Mouse (Mus musculus) Patski (cell line): ENCODE measurements around the gene Efcab9. TPM values are rescaled to one million over a fixed set of nuclear protein-coding genes. Genes with fewer than 3 reads are reported as not detected.

ENCODE experiments used
- ATAC-seq: fragments of 100-300 bp; one replicate; pipeline ENCODE4 v1.8.0; 2021
- CTCF ChIA-PET: fragments of 350-600 bp; sonication (Branson Sonifier 250); formaldehyde crosslinking; loops from one replicate; lab custom pipeline; 2022; ENCODE audit warnings: inconsistent platforms; lab: Charles Lee
- POLR2A ChIA-PET: fragments of 350-600 bp; sonication (Branson Sonifier 250); formaldehyde crosslinking; loops from one replicate; lab custom pipeline; 2022; ENCODE audit warnings: antibody characterized with exemption, inconsistent platforms; lab: Charles Lee
- DNase-seq: peaks from one replicate; pipeline ENCODE4 v3.0.0-alpha.2; 2011; ENCODE audit warnings: low read depth, low spot score
- H3K27me3 ChIP-seq: fragments of 371-371 bp; one replicate; pipeline ENCODE4 v1.5.1; 2021
- CTCF ChIP-seq: fragments of 100-300 bp; IDR thresholded peaks from one replicate; pipeline ENCODE4 v1.5.1; 2021
- in situ Hi-C: fragments of 300-500 bp; cut with MboI; formaldehyde crosslinking; loops from 3 replicates; pipeline ENCODE4 v1.11.1; 2018; ENCODE audit warnings: low pct_unique_long_range_greater_than_20kb, mixed read lengths
- polyA plus RNA-seq: library from polyadenylated mRNA; unstranded; gene quantifications from one replicate; pipeline ENCODE4 v1.2.3, GENCODE M21; 2021

Efcab9 gene
- polyA plus RNA-seq, 1 experiment from 2014 or later: 1.9 TPM

DNA sequence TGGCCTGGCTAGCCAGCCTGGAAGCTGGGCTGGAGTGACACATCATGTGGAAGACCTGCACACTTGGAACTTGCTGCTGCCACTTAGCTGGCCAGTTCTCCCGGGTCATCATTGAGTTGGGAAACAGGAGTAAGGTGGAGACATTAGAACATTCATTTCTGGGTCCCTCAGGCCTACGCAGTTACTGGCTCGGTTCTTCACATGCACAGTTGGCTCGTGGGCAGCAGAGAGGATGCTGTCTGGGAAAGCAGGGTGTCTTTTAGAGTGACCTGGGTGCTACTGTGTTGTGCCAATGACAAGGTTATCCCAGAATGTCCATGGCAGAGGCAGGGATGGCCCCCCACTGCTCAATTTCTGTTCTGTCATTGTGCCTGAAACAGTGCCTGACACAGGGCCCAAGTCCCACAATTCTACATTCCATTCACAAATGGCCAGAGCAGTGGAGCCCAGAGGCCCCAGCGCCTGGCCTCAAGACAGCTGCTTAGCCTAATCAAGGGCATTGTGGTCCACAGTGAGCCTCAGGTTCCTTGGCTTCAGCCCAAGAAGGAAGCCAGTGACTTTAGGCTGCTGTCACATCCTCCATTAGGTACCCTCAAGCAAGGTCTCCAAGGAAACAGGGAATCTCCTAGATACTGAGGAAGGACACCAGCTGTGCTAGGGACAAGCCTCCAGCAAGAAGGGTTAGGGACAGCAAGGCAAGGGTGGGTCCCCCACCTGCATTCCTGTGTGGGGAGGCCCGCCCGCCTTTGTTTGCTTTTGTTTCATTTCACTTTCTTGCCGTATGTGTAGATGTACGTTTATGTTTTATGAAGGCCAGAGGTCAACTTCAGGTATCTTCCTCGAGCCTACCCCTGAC, 35.3 kb upstream of the Efcab9 start:
- no peak for DNase-seq
- in situ Hi-C loops: no loop called here
- ATAC-seq: no peak
- ChIA-PET POLR2A (interaction anchor here (0.9 kb wide), 1 partner anchor 9 kb away, joined by 3 read pairs; no protein-coding TSS in a partner anchor), CTCF (no interaction called here)
- no peaks in the 10 kb centered on the region for H3K27me3 ChIP-seq
- no peak for TF ChIP-seq CTCF

DNA sequence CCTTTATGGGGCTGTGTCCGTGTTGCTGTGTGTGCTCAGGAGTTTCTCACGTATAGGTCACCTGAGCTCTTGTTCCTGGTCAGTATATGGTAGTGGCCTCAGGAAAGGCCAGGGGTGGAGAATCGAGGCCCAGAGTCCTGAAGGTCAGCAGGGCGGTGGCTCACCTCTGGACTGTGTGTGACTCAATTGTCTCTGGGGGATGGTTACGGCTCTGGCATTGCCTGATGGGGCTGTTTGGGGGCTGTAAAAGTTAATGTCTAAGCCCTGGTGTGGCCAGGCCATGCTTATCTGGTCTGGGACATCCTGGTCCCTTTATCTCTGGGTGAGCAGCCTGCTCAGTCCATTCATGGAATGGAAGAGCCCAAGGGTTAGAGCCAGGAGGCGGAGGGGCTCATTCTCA, 34.3 kb upstream of the Efcab9 start:
- DNase-seq (no peak), ATAC-seq (no peak)
- ChIA-PET CTCF (no interaction called here), POLR2A (no interaction called here)
- H3K27me3 ChIP-seq: no peaks in the 10 kb centered on the region
- in situ Hi-C loops: no loop called here
- TF ChIP-seq CTCF: no peak

DNA sequence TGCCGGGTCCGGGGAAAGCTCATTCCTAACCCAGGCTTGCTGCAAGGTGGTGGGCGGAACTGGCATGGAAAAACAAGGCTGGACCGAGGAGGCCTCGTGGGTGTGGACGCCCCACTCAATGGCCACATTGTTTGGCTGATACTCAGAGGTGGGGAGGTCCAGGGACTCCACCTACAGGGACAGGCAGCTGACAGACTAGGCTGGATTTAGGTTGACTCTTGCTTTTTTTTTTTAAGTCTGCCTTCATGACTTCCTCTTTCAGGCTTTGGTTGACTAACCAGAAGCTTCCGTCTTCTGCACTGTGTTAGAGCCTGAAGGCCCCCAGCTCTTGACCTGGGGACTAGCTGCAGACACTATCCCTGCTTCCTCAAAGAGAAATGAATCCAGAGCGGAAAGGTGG, 33.2 kb upstream of the Efcab9 start:
- ATAC-seq (no peak), DNase-seq (no peak)
- POLR2A ChIA-PET: interaction anchor here (1.0 kb wide), 1 partner anchor 9 kb away, joined by 3 read pairs; no protein-coding TSS in a partner anchor
- in situ Hi-C loops: no loop called here
- H3K27me3 ChIP-seq: no peaks in the 10 kb centered on the region
- TF ChIP-seq CTCF: no peak
- CTCF ChIA-PET: no interaction called here

DNA sequence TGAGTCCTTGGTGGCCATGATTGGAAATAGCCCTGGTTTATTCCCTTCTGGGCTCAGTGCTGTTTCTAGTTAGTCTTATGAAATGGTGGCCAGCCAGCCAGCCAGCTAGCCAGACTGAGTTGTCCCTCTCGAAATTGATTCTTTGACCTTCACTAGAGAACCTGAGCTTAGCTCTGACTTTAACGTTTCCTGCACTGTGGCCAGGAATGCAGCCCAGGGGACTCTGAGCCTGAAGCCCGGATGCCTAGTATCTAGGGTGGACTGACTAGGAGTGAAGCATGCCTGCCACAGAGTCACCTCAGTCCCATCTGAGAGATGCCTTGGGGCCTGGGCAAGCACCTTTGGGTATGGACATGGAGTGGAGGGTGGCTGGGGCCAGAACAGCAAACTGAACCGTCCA, 32.7 kb upstream of the Efcab9 start:
- no peak for ATAC-seq
- in situ Hi-C loops: no loop called here

DNA sequence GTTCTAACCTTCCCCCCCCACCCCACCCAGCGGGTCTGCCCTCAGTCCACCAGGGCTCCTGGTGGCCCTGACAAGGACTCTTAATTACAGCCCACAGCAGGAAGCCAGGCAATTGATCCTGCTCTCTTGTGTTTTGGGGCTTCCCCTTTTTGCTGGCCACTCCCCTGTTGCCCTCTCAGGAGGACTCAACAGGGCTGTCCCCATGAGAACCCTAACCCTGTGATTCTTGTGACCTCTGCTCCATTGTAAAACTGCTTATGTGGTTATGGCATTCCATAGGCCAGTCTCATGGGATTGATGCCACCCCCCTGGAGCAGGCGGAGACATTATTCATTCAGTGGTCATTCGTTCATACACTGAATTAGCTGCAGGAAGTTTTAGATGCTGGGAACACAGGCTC, 31.8 kb upstream of the Efcab9 start:
- ATAC-seq (peak; percentile 48), DNase-seq (no peak)
- TF ChIP-seq CTCF: no peak
- in situ Hi-C loops: no loop called here
- CTCF ChIA-PET: no interaction called here
- H3K27me3 ChIP-seq: no peaks in the 10 kb centered on the region
- POLR2A ChIA-PET: no interaction called here

More for the DNA sequence above, 32.7 kb upstream of the Efcab9 start:
- DNase-seq: no peak
- CTCF ChIA-PET: no interaction called here
- POLR2A ChIA-PET: no interaction called here
- no peak for TF ChIP-seq CTCF
- H3K27me3 ChIP-seq: no peaks in the 10 kb centered on the region

DNA sequence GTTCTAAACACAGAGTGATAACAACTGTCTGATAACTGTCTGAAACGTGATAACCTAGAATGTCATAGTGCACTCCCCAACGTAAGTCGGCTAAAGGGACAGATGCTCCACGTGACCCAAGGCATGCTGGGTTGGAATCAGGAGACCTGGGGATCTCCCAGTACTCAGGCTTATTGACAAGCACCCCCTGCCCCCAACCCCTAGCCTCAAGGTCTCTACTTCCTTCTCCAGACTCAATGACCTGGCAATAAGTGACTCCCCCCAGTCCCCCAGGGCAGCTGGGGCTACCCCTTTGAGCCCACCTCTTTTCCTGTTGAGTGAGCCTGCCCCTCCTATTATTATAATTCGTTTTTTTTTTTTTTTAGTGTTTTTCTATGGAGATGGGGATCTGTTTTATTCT, 30.8 kb upstream of the Efcab9 start:
- no peak for DNase-seq
- TF ChIP-seq CTCF: no peak
- in situ Hi-C loops: no loop called here
- POLR2A ChIA-PET: no interaction called here
- no peaks in the 10 kb centered on the region for H3K27me3 ChIP-seq
- no peak for ATAC-seq
- CTCF ChIA-PET: no interaction called here

DNA sequence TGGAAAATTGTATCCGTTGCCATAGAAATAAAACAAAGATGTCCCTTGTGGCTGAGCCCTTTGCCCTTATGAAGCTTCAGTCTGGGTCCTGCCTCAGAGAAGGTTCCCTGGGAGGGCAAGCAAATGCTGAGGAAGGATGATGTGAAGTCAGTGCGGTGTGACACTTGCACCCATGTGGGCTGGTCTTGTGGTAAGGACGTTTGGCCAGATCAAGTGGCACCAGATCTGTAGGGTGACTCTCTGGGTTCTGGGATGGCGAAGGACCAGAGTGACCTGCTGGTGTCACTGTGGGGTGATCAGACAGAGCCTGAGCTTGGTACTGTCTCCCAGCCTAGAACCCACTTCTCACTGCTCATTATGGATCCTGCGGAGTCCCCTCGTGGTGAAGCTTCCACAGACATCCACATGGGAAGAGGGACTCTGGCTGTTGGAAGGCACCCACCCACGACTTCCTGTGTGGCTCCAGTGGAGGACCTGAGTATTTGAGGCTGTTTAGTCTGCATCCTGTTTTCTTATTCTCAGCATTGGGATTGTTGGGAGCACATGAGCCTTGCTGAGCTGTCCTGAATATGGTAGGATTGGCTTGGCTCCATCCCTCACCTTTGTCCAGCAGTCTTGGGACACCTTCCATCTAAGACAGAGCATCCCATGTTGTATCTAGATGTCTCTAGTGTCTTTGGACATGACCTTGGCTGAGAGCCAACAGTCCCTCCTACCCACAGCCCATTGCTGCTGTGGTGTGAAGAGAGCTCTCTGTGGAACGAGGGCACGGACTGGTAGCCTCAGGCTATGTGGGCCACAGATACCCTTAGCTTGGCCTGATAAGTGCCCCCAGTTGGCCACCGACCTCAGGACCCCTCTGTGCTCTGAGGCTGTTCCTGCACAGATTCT, 29.8 kb upstream of the Efcab9 start:
- POLR2A ChIA-PET: no interaction called here

DNA sequence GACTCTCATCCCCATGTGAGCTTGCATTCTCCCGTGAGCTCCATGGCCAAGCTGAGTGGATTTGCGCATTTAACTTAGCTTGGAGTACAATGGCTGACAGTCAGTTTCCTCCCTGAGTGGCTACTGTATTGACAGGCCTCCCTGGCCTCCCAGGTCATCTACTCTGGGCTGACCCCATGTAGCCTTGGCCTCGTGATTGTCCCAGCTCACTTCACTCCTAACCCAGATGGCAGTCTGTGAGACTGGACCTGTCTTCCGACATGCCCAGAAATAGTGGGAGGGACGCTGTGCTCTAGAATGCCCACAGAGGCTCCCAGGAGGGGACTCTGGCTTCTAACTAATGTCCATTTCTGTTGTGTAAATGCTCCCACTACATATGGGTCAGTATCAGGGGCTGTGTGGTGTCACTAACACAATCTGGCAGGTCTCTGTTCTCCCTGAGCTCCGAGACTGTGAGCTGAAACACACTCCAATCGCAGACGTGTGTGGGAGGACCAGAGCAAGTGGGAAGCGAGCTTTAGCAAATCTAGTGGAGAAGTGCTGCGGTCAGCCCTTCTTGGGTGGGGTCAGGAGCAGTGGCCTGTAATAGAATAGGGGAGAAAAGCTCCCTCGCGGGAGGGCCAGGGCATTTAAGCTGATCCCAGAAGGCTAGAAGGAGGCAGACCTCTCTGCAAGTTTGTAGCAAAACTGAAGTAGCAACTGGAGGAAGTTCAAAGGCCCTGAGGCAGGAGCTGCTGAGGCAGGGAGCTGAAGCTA, 28.3 kb upstream of the Efcab9 start:
- H3K27me3 ChIP-seq: no peaks in the 10 kb centered on the region
- DNase-seq: no peak
- CTCF ChIA-PET: interaction anchor here (1.4 to 2.0 kb wide), 3 partner anchors 11 to 47 kb away, joined by 3 to 7 read pairs (median 4); no protein-coding TSS in a partner anchor
- in situ Hi-C loops: no loop called here
- no peak for TF ChIP-seq CTCF
- POLR2A ChIA-PET: interaction anchor here (0.5 to 0.6 kb wide), 2 partner anchors 20 to 156 kb away, joined by 3 to 4 read pairs; no protein-coding TSS in a partner anchor
- ATAC-seq: no peak

More for the DNA sequence above, 29.8 kb upstream of the Efcab9 start:
- H3K27me3 ChIP-seq: no peaks in the 10 kb centered on the region
- in situ Hi-C loops: no loop called here
- CTCF ChIA-PET: interaction anchor here (1.6 to 2.0 kb wide), 2 partner anchors 12 to 46 kb away, joined by 3 to 7 read pairs; no protein-coding TSS in a partner anchor
- ATAC-seq (no peak), DNase-seq (no peak)
- no peak for TF ChIP-seq CTCF

DNA sequence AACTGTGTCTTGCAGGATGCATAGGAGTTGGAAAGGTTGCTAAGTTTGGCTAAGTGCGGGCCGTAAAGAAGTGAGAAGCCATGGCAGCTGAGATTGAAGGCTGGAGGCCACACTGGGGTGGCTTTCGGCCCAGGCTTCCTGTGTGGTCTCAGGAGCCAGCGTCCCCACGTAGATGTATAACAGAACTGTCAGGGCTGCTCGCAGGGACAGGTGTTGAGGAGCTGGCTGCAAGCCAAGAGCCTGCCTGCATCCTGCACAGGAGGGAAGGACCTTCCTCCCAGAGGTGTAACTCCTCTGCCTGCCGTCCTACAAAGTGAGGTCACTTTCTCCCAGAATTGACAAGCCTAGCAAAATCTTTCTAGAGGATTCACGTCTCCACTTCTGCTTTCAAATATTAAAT, 26.8 kb upstream of the Efcab9 start:
- ChIA-PET CTCF (interaction anchor here (0.9 kb wide), 1 partner anchor 30 kb away, joined by 3 read pairs; no protein-coding TSS in a partner anchor), POLR2A (interaction anchor here (0.8 kb wide), 1 partner anchor 9 kb away, joined by 3 read pairs; no protein-coding TSS in a partner anchor)
- ATAC-seq (no peak), DNase-seq (no peak)
- no peak for TF ChIP-seq CTCF
- no peaks in the 10 kb centered on the region for H3K27me3 ChIP-seq
- in situ Hi-C loops: no loop called here

DNA sequence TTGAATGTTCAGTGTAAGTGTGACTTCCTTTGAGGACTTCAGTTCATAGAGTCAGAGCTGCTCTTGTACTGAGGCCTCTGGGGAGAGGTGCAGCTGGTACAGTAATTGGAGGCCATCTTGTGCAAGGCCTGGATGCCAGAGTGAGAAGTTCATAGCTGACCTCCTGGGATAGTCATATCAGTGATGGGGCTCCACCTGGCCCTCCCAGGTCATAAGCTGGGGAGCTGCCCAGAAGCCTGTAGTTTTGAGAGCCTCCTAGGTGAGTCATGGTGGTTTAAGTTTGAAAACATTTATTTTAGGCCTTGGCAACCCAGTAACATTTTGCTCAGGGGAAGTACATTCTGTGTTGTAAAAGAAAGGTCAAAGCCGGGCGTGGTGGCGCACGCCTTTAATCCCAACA, 26.1 kb upstream of the Efcab9 start:
- in situ Hi-C loops: no loop called here
- no peak for TF ChIP-seq CTCF
- ATAC-seq: peak; percentile 72
- no peaks in the 10 kb centered on the region for H3K27me3 ChIP-seq
- ChIA-PET POLR2A (interaction anchor here (0.8 to 1.2 kb wide), 2 partner anchors 10 to 24 kb away, joined by 3 read pairs; no protein-coding TSS in a partner anchor), CTCF (interaction anchor here (0.9 kb wide), 1 partner anchor 31 kb away, joined by 3 read pairs; no protein-coding TSS in a partner anchor)
- no peak for DNase-seq
